Mouse (Mus musculus) G1E (cell line): Measurements from ENCODE around the gene Trpm8. TPM values are rescaled to one million over a fixed set of nuclear protein-coding genes. Genes with fewer than 3 reads are reported as not detected.
A peak's percentile ranks its signal among the peaks of the same experiment; 100 is the strongest.

Source experiments
- ATAC-seq: 2 replicates; pipeline ENCODE4 v1.8.0; 2016; ENCODE audit warnings: mild to moderate bottlenecking; ENCODE audit not compliant: insufficient number of reproducible peaks, poor library complexity, low FRiP score, severe bottlenecking; ENCODE audit errors: extremely low read depth
- DNase-seq: peaks from one replicate; pipeline ENCODE4 v3.0.0; 2012; ENCODE audit warnings: low spot score
- H3K27me3 ChIP-seq: 2 replicates; pipeline ENCODE4 v1.6.1; 2012; ENCODE audit warnings: mild to moderate bottlenecking, low read length, inconsistent platforms; ENCODE audit not compliant: insufficient read depth
- H3K36me3 ChIP-seq: replicated peaks from 2 replicates; pipeline ENCODE3; 2012; ENCODE audit warnings: mild to moderate bottlenecking, inconsistent platforms
- H3K4me1 ChIP-seq: 2 replicates; pipeline ENCODE4 v1.6.1; 2012; ENCODE audit warnings: low read depth, low read length, inconsistent platforms, mixed read lengths; ENCODE audit not compliant: insufficient read depth
- H3K4me3 ChIP-seq: 2 replicates; pipeline ENCODE4 v1.5.1; 2012; ENCODE audit warnings: low read depth, mild to moderate bottlenecking, inconsistent platforms, low read length, moderate library complexity, mixed read lengths
- H3K9me3 ChIP-seq: replicated peaks from 2 replicates; pipeline ENCODE4 v1.6.1; 2012; ENCODE audit warnings: inconsistent platforms
- CTCF ChIP-seq: IDR thresholded peaks from 2 replicates; pipeline ENCODE4 v1.5.1; 2012; ENCODE audit warnings: low read depth, low read length, inconsistent platforms, mixed read lengths
- GATA1 ChIP-seq: IDR thresholded peaks from 2 replicates; pipeline ENCODE4 v1.6.1; 2012; ENCODE audit warnings: borderline replicate concordance, low read length, inconsistent platforms, mixed read lengths
- GATA2 ChIP-seq: IDR thresholded peaks from 2 replicates; pipeline ENCODE4 v1.6.1; 2012; ENCODE audit warnings: low read depth, low read length, inconsistent platforms, borderline replicate concordance
- POLR2AphosphoS5 ChIP-seq: IDR thresholded peaks from 2 replicates; pipeline ENCODE4 v1.6.1; 2012; ENCODE audit warnings: low read depth, low read length, inconsistent platforms; ENCODE audit not compliant: insufficient replicate concordance
- TAL1 ChIP-seq: conservative IDR thresholded peaks from 2 replicates; pipeline ENCODE4 v1.6.1; 2012; ENCODE audit warnings: low read depth, low read length, inconsistent platforms, mixed read lengths
- polyA plus RNA-seq: library from polyadenylated mRNA; stranded (reverse); fragments of >175 nt; gene quantifications from 2 replicates; pipeline ENCODE4 v1.2.3, GENCODE M21; 2012
- total RNA-seq, 2 experiments: library from RNA; stranded (forward) in 1 of 2; stranded (reverse) in 1 of 2; fragments of 200-1000 nt in 1 of 2; fragments of >200 nt in 1 of 2; fragmentation: Nextera tagmentation in 1 of 2; gene quantifications; 2 replicates each; pipeline ENCODE4 v1.2.3; 2014 to 2017

Gene Trpm8
- total and polyA plus RNA-seq, 3 experiments = not detected

DNA sequence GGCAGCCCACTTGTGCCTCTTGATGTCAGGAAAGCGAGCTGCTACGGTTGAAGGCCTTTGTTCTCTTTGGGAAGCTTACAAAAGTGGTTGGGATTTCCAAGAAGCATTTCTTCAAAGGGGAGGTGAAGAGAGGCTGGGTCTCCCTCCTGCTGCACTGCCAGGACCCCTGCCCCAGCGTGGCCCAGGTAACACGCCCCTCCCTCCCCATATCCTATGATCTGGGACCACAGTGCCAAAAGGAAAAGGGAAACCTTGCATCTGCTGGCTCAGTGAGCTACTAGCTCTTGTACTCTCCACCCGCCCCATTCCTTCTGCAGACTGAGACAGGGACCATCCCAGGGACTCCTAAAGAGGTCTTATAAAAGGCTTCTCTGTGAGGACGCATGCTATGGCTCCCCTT is 19.8 kb upstream of the Trpm8 start:
- Histone ChIP-seq H3K4me3 (no peak overlapping the region), H3K36me3 (peaks cover 37% of the 10 kb centered on the region), H3K4me1 (peaks cover 15% of the 10 kb centered on the region), H3K9me3 (no peaks in the 10 kb centered on the region), H3K27me3 (peaks cover 23% of the 10 kb centered on the region)
- TF ChIP-seq CTCF = no peak
- no peak for DNase-seq
- no peak for ATAC-seq

GRCm38 (mm10) chr1:88258361-88258760 is 19.1 kb upstream of the Trpm8 start:
- ATAC-seq = no peak
- peaks cover 44% of the 10 kb centered on the region for H3K36me3 ChIP-seq
- H3K9me3 ChIP-seq = no peaks in the 10 kb centered on the region
- H3K27me3 ChIP-seq = peaks cover 20% of the 10 kb centered on the region
- no peak for DNase-seq
- H3K4me3 ChIP-seq = no peak overlapping the region
- peaks cover 20% of the 10 kb centered on the region for H3K4me1 ChIP-seq
- TF ChIP-seq CTCF (no peak), GATA2 (no peak), GATA1 (no peak), POLR2AphosphoS5 (no peak), TAL1 (no peak)

DNA sequence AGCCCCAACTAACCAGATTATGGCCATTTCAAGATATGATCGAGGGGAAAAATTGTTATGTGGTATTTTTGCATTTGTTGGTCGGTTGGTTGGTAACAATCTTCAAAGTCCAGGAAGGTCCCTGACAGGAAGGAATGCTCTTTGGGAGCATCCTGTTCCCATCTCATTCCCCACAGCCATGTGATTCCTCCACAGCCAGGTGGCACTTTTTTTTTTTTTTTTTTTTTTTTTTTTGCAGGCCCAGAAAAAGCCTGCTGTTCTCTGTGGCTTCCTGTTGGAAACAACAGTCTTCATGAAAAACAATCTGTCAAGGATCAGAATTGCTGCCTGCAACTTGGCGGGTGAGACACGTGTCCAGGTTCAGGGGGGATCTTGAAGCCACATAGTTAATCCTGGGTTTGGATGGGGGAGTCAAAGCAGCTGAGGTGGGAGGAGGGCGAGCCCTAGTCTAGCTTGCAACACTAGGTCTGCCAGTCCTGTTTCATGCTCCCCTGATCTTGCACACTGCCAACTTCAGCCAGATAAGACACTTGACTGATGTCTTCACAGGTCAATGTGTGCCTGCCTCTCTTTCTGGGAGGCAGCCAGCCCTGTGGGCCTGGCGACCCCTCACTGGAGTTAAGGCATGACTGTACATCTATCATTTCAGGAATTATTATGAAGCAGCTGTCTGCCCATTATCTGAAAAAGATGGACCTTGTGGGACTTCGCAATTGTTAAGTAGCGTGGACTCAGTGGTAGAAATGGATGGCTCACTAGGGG is 18.4 kb upstream of the Trpm8 start:
- TF ChIP-seq POLR2AphosphoS5 = peak; percentile 82; the same call in 1 of the 2 replicates
- TF ChIP-seq TAL1 = no peak
- TF ChIP-seq GATA2 = no peak
- peak; percentile 33; the same call in 1 of the 2 replicates for TF ChIP-seq GATA1
- ATAC-seq (no peak), DNase-seq (no peak)

DNA sequence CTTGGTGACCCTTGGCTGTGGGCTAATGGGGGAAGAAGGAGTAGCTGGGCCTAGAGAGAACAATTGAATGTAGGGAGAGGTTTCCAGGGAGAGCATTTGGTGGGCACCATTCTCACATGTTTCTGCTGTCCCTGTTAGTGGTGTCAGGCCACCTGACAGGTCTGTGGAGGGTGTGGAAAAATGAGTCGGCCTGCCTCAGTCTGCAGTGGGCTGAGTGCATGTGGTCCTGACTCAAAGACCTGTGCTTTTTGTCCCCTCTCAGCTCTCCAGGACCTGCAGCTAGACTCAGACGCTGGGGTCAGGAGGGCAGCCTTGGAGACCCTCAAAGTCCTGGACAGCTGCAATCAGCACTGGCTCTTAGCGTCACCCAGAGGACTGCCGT is 17.8 kb upstream of the Trpm8 start:
- ATAC-seq (no peak), DNase-seq (no peak)
- Histone ChIP-seq H3K9me3 (no peaks in the 10 kb centered on the region), H3K4me3 (no peak overlapping the region), H3K27me3 (peaks cover 19% of the 10 kb centered on the region), H3K36me3 (peaks cover 56% of the 10 kb centered on the region), H3K4me1 (peaks cover 20% of the 10 kb centered on the region)
- no peak for TF ChIP-seq GATA2
- TF ChIP-seq TAL1 = no peak
- TF ChIP-seq POLR2AphosphoS5 = no peak
- no peak for TF ChIP-seq CTCF
- TF ChIP-seq GATA1 = no peak

More for the DNA sequence above, 18.4 kb upstream of the Trpm8 start:
- Histone ChIP-seq H3K4me1 (peaks cover 21% of the 10 kb centered on the region), H3K27me3 (peaks cover 20% of the 10 kb centered on the region), H3K4me3 (no peak overlapping the region), H3K9me3 (no peaks in the 10 kb centered on the region), H3K36me3 (peaks cover 51% of the 10 kb centered on the region)

DNA sequence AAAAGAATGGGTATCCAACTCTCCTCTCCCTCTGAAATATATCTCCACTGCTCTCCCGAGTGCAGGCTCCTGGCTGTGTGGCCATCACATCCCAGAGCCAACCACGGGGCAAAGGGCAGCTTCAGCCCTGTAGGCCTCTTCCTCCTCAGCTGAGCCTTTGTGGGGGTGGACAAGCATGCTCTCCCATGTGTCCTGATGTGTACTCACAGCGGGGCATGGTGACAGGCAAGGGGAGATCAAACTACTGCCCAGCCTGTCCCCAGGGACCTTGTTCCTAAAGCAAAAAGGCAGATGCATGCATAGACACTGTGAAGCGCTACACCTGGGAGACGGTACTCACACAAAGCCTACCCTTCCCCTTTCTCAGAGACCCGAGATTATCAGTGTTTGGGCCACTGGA is 17.3 kb upstream of the Trpm8 start:
- ATAC-seq (no peak), DNase-seq (no peak)
- Histone ChIP-seq H3K36me3 (peaks cover 61% of the 10 kb centered on the region), H3K4me1 (peaks cover 20% of the 10 kb centered on the region), H3K4me3 (no peak overlapping the region), H3K9me3 (no peaks in the 10 kb centered on the region), H3K27me3 (peaks cover 14% of the 10 kb centered on the region)
- TF ChIP-seq POLR2AphosphoS5 (peak; percentile 82), CTCF (no peak)

DNA sequence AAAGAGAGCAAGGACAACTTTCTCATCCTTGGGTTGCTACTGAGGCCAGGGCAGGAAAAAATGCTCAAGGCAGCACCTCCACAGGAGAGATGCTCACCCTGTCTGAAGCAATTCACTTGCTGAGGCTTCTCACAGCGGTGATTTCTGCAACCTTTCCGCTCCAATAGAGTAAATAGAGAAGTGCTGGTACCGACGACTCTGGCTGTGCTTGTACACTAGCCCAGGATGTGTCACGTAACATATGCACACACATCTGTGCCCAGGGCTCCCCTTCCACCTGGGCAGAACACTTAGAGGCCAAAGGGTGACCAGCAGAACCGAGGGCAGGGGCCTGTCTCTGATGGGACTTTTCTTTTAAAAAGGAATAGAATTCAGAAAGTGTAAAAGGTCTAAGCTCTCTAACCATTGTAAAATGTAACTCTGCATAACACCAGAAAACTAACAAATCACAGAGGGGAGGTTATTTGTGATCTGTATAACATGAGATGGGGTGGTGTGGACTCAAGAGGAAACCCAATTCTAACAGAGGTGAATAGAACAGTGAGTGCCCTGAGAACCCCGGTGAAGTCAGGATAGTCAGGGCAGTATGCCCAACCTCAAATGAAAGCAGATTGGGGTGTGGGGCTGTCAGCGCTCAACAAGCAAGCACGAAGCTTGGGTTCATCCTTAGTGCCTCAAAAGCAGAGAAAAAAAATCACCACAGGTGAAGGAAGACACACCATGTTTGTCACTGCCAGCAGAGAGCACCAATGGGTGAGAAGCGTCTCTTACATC is 16.7 kb upstream of the Trpm8 start:
- Histone ChIP-seq H3K9me3 (no peaks in the 10 kb centered on the region), H3K27me3 (peaks cover 8% of the 10 kb centered on the region), H3K4me1 (peaks cover 20% of the 10 kb centered on the region), H3K4me3 (no peak overlapping the region), H3K36me3 (peaks cover 68% of the 10 kb centered on the region)
- DNase-seq (no peak), ATAC-seq (no peak)
- TF ChIP-seq TAL1 = no peak
- no peak for TF ChIP-seq GATA2
- TF ChIP-seq GATA1 = no peak
- TF ChIP-seq POLR2AphosphoS5 = no peak; the same call in 1 of the 2 replicates
- TF ChIP-seq CTCF = no peak; the same call in 1 of the 2 replicates
